Mouse (Mus musculus): ENCODE results near the gene Tent2.

DNA sequence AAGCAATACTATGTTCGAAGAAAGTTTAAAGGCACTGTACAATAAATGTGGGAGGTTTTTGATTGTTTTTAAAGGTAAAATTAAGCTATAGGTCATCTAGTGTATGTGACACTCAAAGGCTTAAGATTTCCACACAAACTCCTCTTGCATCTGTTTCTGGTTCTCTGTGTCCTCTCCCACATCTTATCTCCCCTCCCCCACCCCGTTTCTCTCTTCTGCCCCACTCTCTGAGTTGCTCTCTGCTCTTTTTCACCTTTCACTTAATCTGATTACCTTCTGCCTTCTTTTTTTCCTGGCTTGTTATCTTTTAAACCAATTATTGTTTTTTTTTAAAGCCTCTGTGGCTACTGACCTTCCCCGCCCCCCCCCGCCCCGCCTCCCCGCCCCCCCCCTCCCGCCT lies 47.4 kb upstream of the Tent2 start:
- no peak for TF ChIP-seq CTCF (IDR thresholded peaks at IDR 0.05; ENCODE audit: insufficient read depth, low read depth, low read length)
- no peak for TF ChIP-seq POLR2A (IDR thresholded peaks at IDR 0.05; ENCODE audit: insufficient read depth, low read depth, low read length)
